22 mouse cellular contexts compared by ENCODE assay signal in genomic region chr16:47599476-47599875, GRCm38 (mm10).
DNase-seq lines count a peak whose midpoint lies in the region; ATAC-seq and TF ChIP-seq lines count a peak whose summit lies in the region.
"Had no signal": no experiment of that assay in that cellular context is flagged by ENCODE, and none has a peak within 500 bp of the region (broad histone marks: within the 10 kb centered on the region; RNA-seq: fewer than 3 reads in every experiment).

No protein-coding gene starts in this region.

- ATAC-seq in forebrain, postnatal 0 days, result no peak
- no peak for ATAC-seq in forebrain, embryonic 13.5 days
- no peak for ATAC-seq in lung, postnatal 0 days
- ATAC-seq: CD4-positive, CD25-positive, alpha-beta regulatory T cell, adult 4 months; intestine, embryonic 16.5 days had no signal

- no peaks in the 10 kb centered on the region for H3K4me1 ChIP-seq in forebrain, postnatal 0 days (ENCODE audit: insufficient read depth)
- no peaks in the 10 kb centered on the region for H3K4me1 ChIP-seq in forebrain, embryonic 13.5 days
- H3K4me1 ChIP-seq in lung, postnatal 0 days (ENCODE audit: insufficient read depth, low read depth, low read length), result no peaks in the 10 kb centered on the region
- no peaks in the 10 kb centered on the region for H3K4me1 ChIP-seq in lung, adult 2 months (ENCODE audit: control insufficient read depth, insufficient read depth, low read length)
- H3K4me1 ChIP-seq: embryonic facial prominence, embryonic 15.5 days; heart, embryonic 15.5 days; hindbrain, embryonic 15.5 days had no signal

- H3K4me3 ChIP-seq in forebrain, postnatal 0 days (ENCODE audit: low read depth, low read length), result no peak overlapping the region
- H3K4me3 ChIP-seq in forebrain, embryonic 13.5 days, result no peak overlapping the region
- H3K4me3 ChIP-seq in lung, postnatal 0 days (ENCODE audit: low read depth, low read length), result no peak overlapping the region
- no peak overlapping the region for H3K4me3 ChIP-seq in lung, adult 2 months (replicated peaks; ENCODE audit: extremely low read depth, low read depth, low read length)
- H3K4me3 ChIP-seq: embryonic facial prominence, embryonic 15.5 days; erythroblast, embryonic 14.5 days; heart, adult 2 months; heart, embryonic 15.5 days; hindbrain, embryonic 15.5 days had no signal

- no peak for TF ChIP-seq POLR2A in lung, adult 2 months (IDR thresholded peaks at IDR 0.05; ENCODE audit: borderline replicate concordance, extremely low read depth, low read depth, low read length)

- no peaks in the 10 kb centered on the region for H3K36me3 ChIP-seq in forebrain, postnatal 0 days (ENCODE audit: insufficient read depth)
- no peaks in the 10 kb centered on the region for H3K36me3 ChIP-seq in forebrain, embryonic 13.5 days (ENCODE audit: poor library complexity, severe bottlenecking)
- no peaks in the 10 kb centered on the region for H3K36me3 ChIP-seq in lung, postnatal 0 days (ENCODE audit: insufficient read depth, low read length)
- H3K36me3 ChIP-seq: embryonic facial prominence, embryonic 15.5 days; G1E; heart, embryonic 15.5 days; hindbrain, embryonic 15.5 days had no signal

- H3K27ac ChIP-seq in forebrain, postnatal 0 days (ENCODE audit: low read depth, low read length), result no peak overlapping the region
- H3K27ac ChIP-seq in forebrain, embryonic 13.5 days, result no peak overlapping the region
- H3K27ac ChIP-seq in lung, postnatal 0 days (ENCODE audit: low read length), result no peak overlapping the region
- H3K27ac ChIP-seq: embryonic facial prominence, embryonic 15.5 days; heart, adult 2 months; heart, embryonic 15.5 days; hindbrain, embryonic 15.5 days had no signal

- no peak overlapping the region for H3K4me2 ChIP-seq in forebrain, postnatal 0 days (ENCODE audit: low read depth)
- H3K4me2 ChIP-seq in forebrain, embryonic 13.5 days, result no peak overlapping the region
- no peak overlapping the region for H3K4me2 ChIP-seq in lung, postnatal 0 days (replicated peaks; ENCODE audit: low read depth, low read length)
- H3K4me2 ChIP-seq: embryonic facial prominence, embryonic 15.5 days; heart, embryonic 11.5 days; heart, embryonic 15.5 days; hindbrain, embryonic 15.5 days had no signal

- H3K27me3 ChIP-seq in forebrain, postnatal 0 days (ENCODE audit: insufficient read depth, low read length), result no peaks in the 10 kb centered on the region
- H3K27me3 ChIP-seq in forebrain, embryonic 13.5 days, result no peaks in the 10 kb centered on the region
- H3K27me3 ChIP-seq in lung, postnatal 0 days (replicated peaks; ENCODE audit: insufficient read depth, low read length), result no peaks in the 10 kb centered on the region
- H3K27me3 ChIP-seq: embryonic facial prominence, embryonic 15.5 days; heart, embryonic 15.5 days; hindbrain, embryonic 15.5 days had no signal

- no peaks in the 10 kb centered on the region for H3K9me3 ChIP-seq in forebrain, postnatal 0 days (ENCODE audit: low read length)
- no peaks in the 10 kb centered on the region for H3K9me3 ChIP-seq in forebrain, embryonic 13.5 days (replicated peaks)
- no peaks in the 10 kb centered on the region for H3K9me3 ChIP-seq in lung, postnatal 0 days (ENCODE audit: low read length)
- H3K9me3 ChIP-seq: embryonic facial prominence, embryonic 15.5 days; heart, embryonic 15.5 days; hindbrain, embryonic 15.5 days had no signal

- no peak overlapping the region for H3K9ac ChIP-seq in forebrain, postnatal 0 days
- no peak overlapping the region for H3K9ac ChIP-seq in forebrain, embryonic 13.5 days
- H3K9ac ChIP-seq in lung, postnatal 0 days (replicated peaks; ENCODE audit: low read depth), result no peak overlapping the region
- H3K9ac ChIP-seq: embryonic facial prominence, embryonic 15.5 days; heart, embryonic 15.5 days; hindbrain, embryonic 15.5 days had no signal

- no peak for TF ChIP-seq EP300 in lung, postnatal 0 days (IDR thresholded peaks at IDR 0.05)

- DNase-seq in forebrain, postnatal 0 days, result peak; percentile 19
- peak; percentile 18 for DNase-seq in lung, postnatal 0 days (ENCODE audit: low spot score)
- no peak for DNase-seq in lung, adult 2 months
- peak; percentile 14 for DNase-seq in brain, embryonic 18.5 days (ENCODE audit: low read depth, low spot score)
- DNase-seq in gastrocnemius, adult 18-20 months (ENCODE audit: low spot score), result no peak
- DNase-seq: adrenal gland, adult 8-10 months; adrenal gland, postnatal 36 days; cerebellum, adult 18-20 months; cerebellum, adult 9-11 months; cerebellum, postnatal 36 days; gastrocnemius, postnatal 14 days; heart, adult 2 months; heart, postnatal 36 days had no signal

- TF ChIP-seq CTCF in forebrain, postnatal 0 days (IDR thresholded peaks at IDR 0.05; ENCODE audit: low read depth), result no peak
- no peak for TF ChIP-seq CTCF in lung, postnatal 0 days (IDR thresholded peaks at IDR 0.05)
- TF ChIP-seq CTCF in lung, adult 2 months (IDR thresholded peaks at IDR 0.05; ENCODE audit: insufficient read depth, low read length), result no peak

Comparison
In these comparisons a context has a peak if more than half of its experiments do, and no peak if none do; other contexts are left out.
1. DNase-seq: peak in forebrain, postnatal 0 days (single experiment), lung, postnatal 0 days (single experiment) and brain, embryonic 18.5 days (single experiment); none in lung, adult 2 months (single experiment) and gastrocnemius, adult 18-20 months (single experiment).